Mouse (Mus musculus) megakaryocyte, adult 5-6 weeks (primary cell): ENCODE data around the gene Chaf1a. TPM values are rescaled to one million over a fixed set of nuclear protein-coding genes. Genes with fewer than 3 reads are reported as not detected.
"Not testable (repeated sequence)": the region's sequence is repeated elsewhere in the genome, so short reads cannot be mapped to it uniquely, and the experiment has no call there.

Source experiments
- ATAC-seq: 2 replicates; pipeline ENCODE4 v1.8.0; 2016; ENCODE audit warnings: mild to moderate bottlenecking, inconsistent platforms; ENCODE audit not compliant: poor library complexity, severe bottlenecking
- total RNA-seq, 2 experiments: library from RNA; stranded (forward) in 1 of 2; stranded (reverse) in 1 of 2; fragments of 153-499, 151-499 nt in 1 of 2; fragments of 221-1000, 200-1000 nt in 1 of 2; gene quantifications; 2 replicates each; pipeline versions ENCODE4 v1.2.3 to v1.2.4; 2015 to 2017

The Chaf1a gene
- total RNA-seq, 2 experiments from 2014 or later: 8.1 to 18.3 TPM

GRCm38 (mm10) chr17:56078880-56079795 lies 38.9 kb downstream of the Chaf1a start, which contains the start of gene Hdgfl2:
TSS of gene Hdgfl2 (plus strand) at chr17:56079634.
- ATAC-seq: peak; percentile 71

DNA sequence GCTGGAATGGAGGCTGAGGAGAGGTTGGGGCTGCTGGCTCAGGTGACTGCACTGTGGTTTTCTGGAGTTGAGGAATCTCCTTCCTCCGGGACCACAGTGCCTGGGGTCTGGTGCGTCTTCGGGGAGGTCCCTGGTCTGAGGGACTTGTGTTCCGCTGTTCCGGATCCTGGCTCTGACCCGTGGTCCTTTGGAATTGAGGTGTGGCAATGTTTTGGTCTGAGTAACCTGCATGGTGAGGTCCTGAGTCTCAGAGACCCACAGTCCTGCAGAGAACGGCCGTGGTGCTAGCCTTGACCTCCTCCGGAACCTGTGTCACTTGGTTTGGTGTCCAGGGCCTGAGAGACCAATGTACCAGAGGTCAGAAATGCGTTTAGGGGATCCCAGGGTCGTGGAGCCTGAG lies 39.7 kb downstream of the Chaf1a start:
- ATAC-seq: no peak

DNA sequence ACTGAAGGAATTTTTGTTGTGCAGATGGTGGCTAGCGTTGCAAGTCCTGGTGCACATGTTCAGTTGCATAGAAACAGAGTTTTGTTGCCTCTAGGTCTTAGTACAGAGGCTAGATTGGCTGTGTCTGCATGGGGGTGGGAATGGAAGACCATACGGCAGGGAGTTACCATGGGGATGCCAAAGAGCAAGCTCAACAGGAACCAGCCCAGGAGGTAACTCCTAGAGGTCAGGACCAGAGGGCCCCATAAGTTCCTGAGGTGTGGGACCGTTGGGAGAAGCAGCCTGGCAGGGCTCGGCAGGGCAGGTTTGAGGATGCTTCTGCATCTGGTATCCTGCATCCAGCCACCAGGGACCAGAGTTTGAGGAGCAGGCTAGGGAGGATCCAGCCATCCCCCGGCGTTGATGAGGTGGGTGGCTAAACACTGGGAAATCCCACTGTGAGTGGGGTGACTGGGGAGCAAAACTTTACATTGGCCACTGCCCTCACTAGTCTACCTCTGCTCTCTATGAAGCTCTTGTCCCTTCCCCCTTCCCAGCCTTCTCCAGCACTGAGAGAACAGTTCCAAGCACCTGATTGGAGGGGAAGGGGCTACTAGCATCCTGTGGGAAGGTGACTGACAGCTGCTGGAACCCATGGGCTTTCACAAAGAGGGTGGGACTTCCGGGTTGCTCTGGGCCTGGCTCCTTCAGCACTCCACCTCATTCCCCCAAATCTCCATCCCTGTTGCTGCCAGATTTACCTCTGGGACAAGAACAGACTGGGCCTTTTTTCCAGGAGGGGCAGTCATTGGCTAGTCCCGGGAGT lies 40.7 kb downstream of the Chaf1a start:
- ATAC-seq: no peak

GRCm38 (mm10) chr17:56092312-56092711 lies 52.1 kb downstream of the Chaf1a start:
- no peak for ATAC-seq

GRCm38 (mm10) chr17:56092794-56093193 lies 52.6 kb downstream of the Chaf1a start:
- ATAC-seq: no peak

DNA sequence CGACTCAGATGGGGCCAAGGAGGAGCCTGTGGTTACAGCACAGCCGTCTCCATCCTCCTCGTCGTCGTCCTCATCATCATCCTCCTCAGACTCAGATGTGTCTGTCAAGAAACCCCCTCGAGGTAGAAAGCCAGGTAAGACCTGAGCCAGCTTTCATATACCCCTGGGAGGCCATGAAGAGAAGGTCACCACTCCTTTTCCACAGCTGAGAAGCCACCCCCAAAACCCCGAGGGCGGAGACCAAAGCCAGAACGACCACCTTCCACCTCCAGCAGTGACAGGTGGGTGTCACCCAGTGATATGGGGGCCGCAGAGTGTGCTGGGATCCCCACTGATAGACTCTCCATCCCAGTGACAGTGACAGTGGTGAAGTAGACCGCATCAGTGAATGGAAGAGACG lies 56.6 kb downstream of the Chaf1a start:
- no peak for ATAC-seq

DNA sequence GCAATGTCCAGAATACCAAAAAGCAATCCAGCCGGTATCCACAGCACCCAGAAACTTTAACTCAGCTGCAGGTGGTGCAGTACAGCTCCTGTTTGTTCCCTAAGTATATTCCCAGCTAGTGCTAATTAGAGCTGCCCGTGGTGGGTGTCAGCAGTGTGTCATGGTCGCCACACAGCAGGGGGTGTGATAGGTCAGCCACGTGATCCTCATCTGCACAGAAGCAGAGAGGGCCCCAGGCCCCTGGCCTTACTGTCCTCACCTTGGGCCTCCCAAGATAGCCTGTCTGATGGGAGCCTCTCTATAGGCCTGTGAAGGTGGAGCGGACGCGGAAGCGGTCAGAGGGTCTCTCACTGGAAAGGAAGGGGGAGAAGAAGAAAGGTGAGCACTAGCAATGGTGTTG lies 57.9 kb downstream of the Chaf1a start:
- ATAC-seq: no peak

DNA sequence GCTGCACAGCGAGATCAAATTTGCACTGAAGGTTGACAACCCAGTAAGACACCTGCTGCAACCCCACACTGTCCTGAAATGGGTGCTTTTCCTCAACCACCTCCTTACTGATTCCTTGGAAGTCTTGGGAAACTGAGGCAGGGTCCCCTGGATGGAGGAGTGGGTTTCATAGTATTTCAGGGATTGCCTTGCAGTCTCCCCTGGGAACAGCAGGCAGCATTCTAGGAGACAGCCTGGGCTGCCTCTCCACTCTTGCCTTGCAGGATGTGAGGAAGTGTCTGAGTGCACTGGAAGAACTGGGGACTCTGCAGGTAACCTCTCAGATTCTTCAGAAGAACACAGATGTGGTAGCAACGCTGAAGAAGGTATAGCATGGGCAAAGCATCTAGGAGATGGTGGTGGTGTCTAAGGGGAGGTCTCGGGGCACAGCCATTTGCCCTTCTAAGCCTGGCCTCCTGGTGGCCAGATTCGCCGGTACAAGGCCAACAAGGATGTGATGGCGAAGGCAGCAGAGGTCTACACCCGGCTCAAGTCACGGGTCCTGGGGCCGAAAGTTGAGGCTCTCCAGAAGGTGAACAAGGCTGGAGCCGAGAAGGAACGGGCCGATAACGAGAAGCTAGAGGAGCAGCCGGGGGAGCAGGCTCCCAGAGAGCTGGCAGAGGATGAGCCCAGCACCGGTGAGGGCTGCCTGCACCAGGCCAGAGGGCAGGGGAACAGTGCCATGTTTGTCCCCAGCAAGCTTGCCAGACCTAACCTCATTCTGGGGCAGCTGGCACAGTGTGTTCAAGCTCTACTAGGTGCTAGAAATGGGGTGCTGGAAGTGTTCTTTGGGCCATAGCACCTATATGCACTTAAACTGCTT lies 58.7 kb downstream of the Chaf1a start:
- ATAC-seq: no peak

DNA sequence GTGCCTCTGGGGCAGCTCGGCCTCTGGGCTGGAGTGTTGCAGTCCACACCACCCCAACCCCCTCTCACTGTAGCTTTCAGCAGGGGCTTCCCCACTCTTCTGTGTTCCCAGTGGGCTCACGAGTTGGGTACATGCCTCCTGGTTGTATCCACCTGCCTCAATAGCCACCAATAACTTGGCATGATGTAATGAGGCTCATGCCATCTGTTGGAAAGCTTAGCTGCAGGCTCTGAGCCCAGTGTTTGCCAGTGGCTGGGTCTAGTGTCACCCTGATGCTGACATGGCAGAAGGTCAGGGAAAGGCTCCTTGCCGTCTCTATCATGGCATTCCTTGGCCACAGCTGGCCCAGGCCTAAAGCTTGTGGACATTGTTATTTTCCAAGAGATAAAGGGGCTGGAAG lies 60.6 kb downstream of the Chaf1a start:
- ATAC-seq: no peak

GRCm38 (mm10) chr17:56102158-56102557 lies 61.9 kb downstream of the Chaf1a start:
- ATAC-seq: no peak

GRCm38 (mm10) chr17:56102927-56103326 lies 62.7 kb downstream of the Chaf1a start:
- ATAC-seq: no peak

DNA sequence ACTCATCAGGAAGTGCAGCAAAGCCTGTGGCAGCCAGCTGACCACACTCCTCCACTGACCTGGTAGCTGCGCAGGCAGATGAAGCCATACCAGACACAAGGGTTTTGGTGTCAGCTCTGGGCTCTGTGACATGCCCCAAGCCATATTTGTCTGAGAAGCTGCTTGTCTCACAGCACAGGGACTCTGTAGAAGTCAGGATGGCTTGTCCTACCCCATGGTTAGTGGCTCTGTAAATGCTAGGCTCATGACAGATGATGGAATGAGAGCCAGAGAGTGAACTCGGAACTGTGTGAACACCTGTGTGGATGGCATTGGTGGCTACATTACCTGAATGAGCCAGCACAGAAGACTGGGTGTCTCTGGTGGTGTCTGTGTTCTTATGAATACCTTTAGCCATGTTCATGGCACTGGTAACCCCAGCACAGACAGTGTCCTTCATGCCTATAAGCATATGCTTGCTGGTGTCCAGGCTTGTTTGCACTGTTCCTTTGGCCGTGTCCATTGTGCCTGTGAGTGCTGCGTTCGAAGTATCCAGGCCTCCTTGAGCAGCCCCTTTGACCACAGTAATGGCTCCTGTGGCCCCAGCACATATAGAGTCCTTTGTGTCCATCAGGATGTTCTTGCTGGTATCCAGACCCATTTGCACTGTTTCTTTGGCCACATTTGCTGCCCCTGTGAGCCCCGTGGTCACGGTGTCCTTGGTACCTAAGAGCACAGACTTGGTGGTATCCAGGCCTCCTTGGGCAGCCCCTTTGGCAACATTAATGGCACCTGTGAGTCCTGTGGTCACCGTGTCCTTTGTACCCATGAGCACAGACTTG lies 63.4 kb downstream of the Chaf1a start:
- ATAC-seq: no peak

GRCm38 (mm10) chr17:56104821-56105220 lies 64.6 kb downstream of the Chaf1a start:
- ATAC-seq: not testable (repeated sequence)

DNA sequence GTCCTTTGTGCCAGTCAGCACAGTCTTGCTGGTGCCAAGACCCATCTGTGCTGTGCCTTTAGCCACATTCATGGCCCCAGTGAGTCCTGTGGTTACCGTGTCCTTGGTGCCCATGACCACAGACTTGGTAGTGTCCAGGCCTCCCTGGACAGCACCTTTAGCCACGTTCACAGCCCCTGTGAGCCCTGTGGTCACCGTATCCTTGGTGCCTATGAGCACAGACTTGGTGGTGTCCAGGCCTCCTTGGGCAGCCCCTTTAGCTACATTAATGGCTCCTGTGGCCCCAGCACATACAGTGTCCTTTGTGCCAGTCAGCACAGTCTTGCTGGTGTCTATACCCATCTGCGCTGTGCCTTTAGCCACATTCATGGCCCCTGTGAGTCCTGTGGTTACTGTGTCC lies 66.2 kb downstream of the Chaf1a start:
- ATAC-seq: not testable (repeated sequence)

DNA sequence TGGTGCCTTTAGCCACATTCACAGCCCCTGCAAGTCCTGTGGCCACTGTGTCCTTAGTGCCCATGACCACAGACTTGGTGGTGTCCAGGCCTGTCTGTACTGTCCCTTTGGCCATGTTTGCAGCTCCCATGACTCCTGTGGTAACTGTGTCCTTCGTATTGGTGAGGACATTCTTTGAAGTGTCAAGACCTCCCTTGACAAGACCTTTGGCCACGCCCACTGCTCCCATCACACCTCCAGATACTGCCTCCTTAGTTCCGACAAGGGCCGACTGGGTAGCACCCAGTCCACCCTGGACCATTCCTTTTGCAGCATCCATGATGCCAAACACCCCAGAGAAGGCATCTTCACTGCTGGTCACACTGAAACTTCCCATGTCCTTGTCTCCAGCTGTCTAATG lies 66.7 kb downstream of the Chaf1a start:
- ATAC-seq: no peak

- no peak for ATAC-seq
These were observed 67.5 kb downstream of the Chaf1a start for GRCm38 (mm10) chr17:56107736-56108135.

DNA sequence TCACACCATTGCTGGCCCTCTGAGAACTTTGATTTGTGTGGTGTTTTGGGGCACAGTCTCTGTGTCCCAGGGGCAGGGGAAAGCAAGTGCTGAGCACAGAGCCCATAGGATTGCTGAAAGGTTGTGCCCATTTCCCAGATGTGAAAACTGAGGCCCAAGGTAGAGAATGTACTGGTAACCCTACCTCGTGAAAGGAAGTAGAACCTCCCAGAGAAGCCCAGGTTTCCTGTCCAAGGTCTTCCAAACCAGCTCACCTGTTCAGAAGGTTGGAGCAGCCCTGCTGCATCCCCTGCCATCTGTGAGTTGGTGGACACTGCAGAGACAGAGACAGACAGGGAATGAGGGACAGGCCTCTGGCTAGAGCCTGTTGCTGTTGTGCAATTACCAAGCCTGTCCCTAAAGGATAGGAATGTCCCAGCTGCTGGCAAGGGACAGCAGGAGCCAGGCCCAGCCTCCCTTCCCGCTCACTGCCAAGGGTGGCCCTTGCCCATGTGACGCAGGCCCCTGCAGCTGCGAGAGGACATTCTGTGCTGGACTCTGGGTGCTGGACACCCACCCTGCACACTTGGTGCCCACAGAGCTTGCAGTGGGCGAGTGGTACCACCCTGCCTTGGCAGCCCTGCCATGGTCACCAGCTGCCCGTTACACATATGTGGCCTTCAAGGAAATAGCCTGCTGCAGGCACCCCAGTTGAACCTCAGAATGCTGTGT lies 68.2 kb downstream of the Chaf1a start:
- no peak for ATAC-seq

GRCm38 (mm10) chr17:56109219-56110051 lies 69.2 kb downstream of the Chaf1a start, which contains the start of gene Plin4:
TSS of gene Plin4 (minus strand) at chr17:56109803.
- ATAC-seq: no peak
